Mouse (Mus musculus): ENCODE measurements around the gene Srek1.
A peak's percentile ranks its signal among the peaks of the same experiment; 100 is the strongest.

Srek1 gene

GRCm38 (mm10) chr13:103726872-103727271, 47.5 kb downstream of the Srek1 start:
- DNase-seq (ENCODE audit: low spot score): no peak

GRCm38 (mm10) chr13:103711406-103712025, 62.9 kb downstream of the Srek1 start:
- DNase-seq (ENCODE audit: low spot score): peak; percentile 65

DNA sequence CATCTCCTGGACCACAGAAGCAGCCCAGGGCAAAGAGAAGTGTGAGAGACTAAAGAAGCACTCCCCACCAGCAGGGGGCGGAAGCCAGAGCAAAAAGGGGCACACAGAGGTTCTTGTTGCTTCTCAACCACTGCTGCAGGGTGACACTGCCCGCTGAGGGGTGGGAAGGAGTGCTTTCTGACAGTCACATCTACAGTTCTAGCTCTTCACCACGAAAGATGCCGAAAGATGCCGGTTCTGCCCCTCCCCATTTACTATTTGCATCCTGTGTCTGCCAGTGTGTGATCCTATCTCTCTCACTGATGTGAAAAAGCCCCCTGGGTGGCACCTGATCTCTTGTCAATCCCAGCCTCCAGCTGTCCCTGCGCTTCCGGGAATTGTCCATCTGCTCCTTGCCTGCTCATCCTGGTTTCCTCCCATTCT, 64.0 kb downstream of the Srek1 start:
- peak; percentile 20 for DNase-seq (ENCODE audit: low spot score)

DNA sequence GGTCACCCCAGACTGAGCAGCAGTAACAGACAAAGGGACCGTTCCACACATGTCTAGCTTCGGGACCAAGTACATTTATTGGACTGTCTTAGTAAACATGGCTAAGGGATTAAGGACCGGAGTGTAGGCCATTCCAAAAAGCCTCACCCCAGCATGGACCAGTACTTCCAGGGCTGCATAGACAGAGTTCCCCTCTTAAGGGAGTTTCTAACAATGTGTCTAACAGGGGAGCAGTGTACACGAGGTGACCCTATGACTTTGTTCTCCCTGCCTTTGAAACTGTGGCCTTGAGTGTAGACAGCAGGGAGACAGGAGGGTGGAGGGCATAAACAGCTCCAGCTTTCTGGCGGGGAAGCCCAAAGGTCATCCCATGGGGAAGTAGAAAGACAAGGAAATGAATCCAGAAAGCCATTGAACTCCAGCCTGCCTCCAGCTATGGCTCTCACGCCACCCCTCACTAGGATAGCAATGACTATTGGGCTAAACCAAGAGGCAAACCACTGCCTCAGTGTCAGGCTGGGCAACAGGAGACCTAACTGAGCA, 68.9 kb downstream of the Srek1 start:
- no peak for DNase-seq (ENCODE audit: low spot score)

GRCm38 (mm10) chr13:103703833-103704232, 70.6 kb downstream of the Srek1 start:
- DNase-seq (ENCODE audit: low spot score): no peak

- peak; percentile 78 for DNase-seq (ENCODE audit: low spot score)
Measured at GRCm38 (mm10) chr13:103703386-103703785, 71.0 kb downstream of the Srek1 start.

DNA sequence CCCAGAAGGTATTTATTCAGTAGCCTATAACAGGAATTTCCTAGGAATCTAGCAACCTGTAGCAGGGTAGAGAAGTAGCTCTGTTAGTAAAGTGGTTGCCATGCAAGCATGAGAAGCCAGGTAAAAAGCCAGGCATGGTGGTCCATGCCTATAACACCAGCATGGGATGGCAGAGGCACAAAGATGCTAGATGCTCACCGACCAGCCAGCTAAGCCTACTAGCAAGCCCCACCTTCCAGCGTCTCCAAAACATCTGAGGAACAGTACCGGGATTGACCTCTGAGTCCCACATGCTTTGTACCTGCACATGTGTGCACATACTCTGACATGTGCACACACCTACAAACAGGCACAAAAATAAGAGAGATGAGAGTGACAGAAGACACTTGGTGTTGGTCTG, 72.1 kb downstream of the Srek1 start:
- no peak for DNase-seq (ENCODE audit: low spot score)

GRCm38 (mm10) chr13:103700752-103701151, 73.7 kb downstream of the Srek1 start:
- DNase-seq (ENCODE audit: low spot score): no peak

GRCm38 (mm10) chr13:103697993-103698392, 76.4 kb downstream of the Srek1 start:
- DNase-seq (ENCODE audit: low spot score): no peak

DNA sequence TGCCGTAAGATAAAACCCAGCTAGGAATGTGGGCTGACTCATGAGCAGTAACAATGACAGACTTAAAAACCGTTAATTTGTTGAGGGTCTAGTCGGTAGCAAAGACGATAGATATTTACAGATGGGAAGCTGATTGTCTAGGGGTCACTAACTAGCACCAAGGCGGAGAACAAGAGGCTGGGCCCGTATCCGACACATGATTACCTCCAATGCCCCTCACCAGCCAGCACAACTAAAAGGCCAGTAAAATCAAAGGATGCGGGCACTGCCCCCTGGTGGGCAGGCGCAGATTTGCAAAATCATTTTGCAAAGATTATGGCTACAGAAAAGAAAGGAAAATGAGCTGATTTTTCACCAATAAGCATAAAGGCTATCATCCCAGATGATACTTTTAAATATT, 78.2 kb downstream of the Srek1 start:
- peak; percentile 58 for DNase-seq (ENCODE audit: low spot score)

DNA sequence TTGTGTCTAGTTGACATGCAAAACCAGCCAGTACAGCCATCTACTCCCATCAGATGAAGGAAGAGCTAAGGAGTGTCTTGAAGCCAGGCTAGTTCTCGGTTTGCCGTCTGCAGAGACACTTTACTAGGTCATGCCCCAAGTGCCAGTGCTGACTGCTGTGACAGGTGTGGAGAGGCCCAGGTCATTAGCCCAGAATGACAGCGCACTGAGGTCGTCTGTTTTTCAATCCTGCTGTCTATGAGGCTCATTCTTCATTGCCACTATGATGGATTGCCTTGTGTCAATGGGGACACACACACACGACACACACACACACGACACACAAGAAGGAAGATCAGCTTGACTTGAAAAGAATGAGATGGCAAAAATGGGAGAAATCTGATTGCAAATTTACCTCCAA, 79.0 kb downstream of the Srek1 start:
- DNase-seq (ENCODE audit: low spot score): no peak
